Mouse (Mus musculus) E14TG2a.4 (cell line): ENCODE measurements around the gene Sgta.

Experiments
- CTCF ChIP-seq: conservative IDR thresholded peaks from 2 replicates; pipeline ENCODE4 v1.5.1; 2014; ENCODE audit warnings: low read length
- NANOG ChIP-seq: IDR thresholded peaks from 2 replicates; pipeline ENCODE4 v1.6.1; 2014; ENCODE audit warnings: borderline replicate concordance, low read length, mixed read lengths
- POU5F1 ChIP-seq: IDR thresholded peaks from 2 replicates; pipeline ENCODE4 v1.6.1; 2014; ENCODE audit warnings: low read length, borderline replicate concordance

DNA sequence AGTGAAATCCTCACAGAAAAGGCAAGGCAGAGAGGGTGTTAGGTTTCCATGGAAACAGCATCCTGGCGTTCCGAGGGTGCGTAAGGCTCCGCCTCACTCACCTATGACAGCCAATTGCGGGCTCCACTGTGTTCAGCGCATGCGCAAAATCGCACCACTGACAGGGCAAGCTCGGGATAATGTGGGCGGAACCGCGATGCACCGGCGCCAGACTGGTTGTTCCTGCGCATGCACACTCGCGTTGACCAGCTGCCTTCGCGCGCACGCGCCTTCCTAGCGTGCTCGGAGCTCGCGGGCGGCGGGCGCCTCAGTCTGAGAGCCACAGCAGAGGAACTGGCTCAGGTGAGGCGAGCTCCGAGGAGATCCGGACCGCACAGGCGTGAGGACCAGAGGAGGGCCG, 9.9 kb upstream of the Sgta start, which contains the start of gene Thop1:
- TF ChIP-seq CTCF: no peak
- no peak for TF ChIP-seq POU5F1
- no peak for TF ChIP-seq NANOG
